Comparison of ENCODE assay signal across 8 mouse cellular contexts in genomic region chr4:125116090-125116861, GRCm38 (mm10). TPM values are rescaled to one million over a fixed set of nuclear protein-coding genes. Genes with fewer than 3 reads are reported as not detected.
DNase-seq lines count a peak whose midpoint lies in the region; ATAC-seq and TF ChIP-seq lines count a peak whose summit lies in the region.

No protein-coding gene starts in this region.

- no peak for TF ChIP-seq CTCF in cerebellum, adult 2 months (IDR thresholded peaks at IDR 0.05; ENCODE audit: borderline replicate concordance, insufficient read depth, low read depth, low read length)
- no peak for TF ChIP-seq CTCF in lung, postnatal 0 days (IDR thresholded peaks at IDR 0.05)

- no peak overlapping the region for H3K4me3 ChIP-seq in cerebellum, adult 2 months (replicated peaks; ENCODE audit: insufficient read depth, low read depth, low read length)
- no peak overlapping the region for H3K4me3 ChIP-seq in heart, embryonic 11.5 days (ENCODE audit: low read depth, low read length)
- no peak overlapping the region for H3K4me3 ChIP-seq in lung, postnatal 0 days (ENCODE audit: low read depth, low read length)

- no peaks in the 10 kb centered on the region for H3K9me3 ChIP-seq in heart, embryonic 11.5 days (replicated peaks; ENCODE audit: control insufficient read depth, low read length)
- no peaks in the 10 kb centered on the region for H3K9me3 ChIP-seq in lung, postnatal 0 days (ENCODE audit: low read length)

- no peak for TF ChIP-seq POLR2A in cerebellum, adult 2 months (IDR thresholded peaks at IDR 0.05; ENCODE audit: borderline replicate concordance, insufficient read depth, low read length)

- WGBS in cerebellum, adult 2 months, result 30% methylated on average over 9 of the region's 9 CpGs
- WGBS in heart, embryonic 11.5 days (ENCODE audit: insufficient replicate concordance), result 76% methylated on average over 9 of the region's 9 CpGs
- WGBS in lung, postnatal 0 days, result 47% methylated on average over 9 of the region's 9 CpGs

- TF ChIP-seq EP300 in lung, postnatal 0 days (IDR thresholded peaks at IDR 0.05), result no peak

- no peak for ATAC-seq in heart, embryonic 11.5 days (replicated peaks; ENCODE audit: insufficient number of reproducible peaks, low FRiP score, low TSS enrichment)
- ATAC-seq in lung, postnatal 0 days, result peak; percentile 66

- H3K4me2 ChIP-seq in heart, embryonic 11.5 days, result no peak overlapping the region
- H3K4me2 ChIP-seq in lung, postnatal 0 days (replicated peaks; ENCODE audit: low read depth, low read length), result no peak overlapping the region

- H3K36me3 ChIP-seq in heart, embryonic 11.5 days (ENCODE audit: control insufficient read depth, insufficient read depth, low read length), result no peaks in the 10 kb centered on the region
- 0 out of 2 replicates have a peak, but pooled peaks cover 8% of the 10 kb centered on the region for H3K36me3 ChIP-seq in lung, postnatal 0 days (ENCODE audit: insufficient read depth, low read length)

- H3K27ac ChIP-seq in cerebellum, adult 2 months (ENCODE audit: insufficient read depth, low read length), result peak overlapping the region; percentile 5
- H3K27ac ChIP-seq in heart, embryonic 11.5 days (ENCODE audit: low read depth, low read length), result no peak overlapping the region
- peak overlapping the region; percentile 63 for H3K27ac ChIP-seq in lung, postnatal 0 days (ENCODE audit: low read length)

- no peaks in the 10 kb centered on the region for H3K27me3 ChIP-seq in cerebellum, adult 2 months (ENCODE audit: control insufficient read depth, insufficient read depth, low read length)
- no peaks in the 10 kb centered on the region for H3K27me3 ChIP-seq in heart, embryonic 11.5 days (ENCODE audit: control insufficient read depth, insufficient read depth, low read length)
- H3K27me3 ChIP-seq in lung, postnatal 0 days (replicated peaks; ENCODE audit: insufficient read depth, low read length), result no peaks in the 10 kb centered on the region

- peaks cover 26% of the 10 kb centered on the region for H3K4me1 ChIP-seq in cerebellum, adult 2 months (ENCODE audit: control insufficient read depth, insufficient read depth, low read length)
- H3K4me1 ChIP-seq in heart, embryonic 11.5 days (ENCODE audit: control insufficient read depth, insufficient read depth, low read length), result peaks cover 9% of the 10 kb centered on the region; the same call in 1 of the 2 replicates
- H3K4me1 ChIP-seq in lung, postnatal 0 days (ENCODE audit: insufficient read depth, low read depth, low read length), result peaks cover 12% of the 10 kb centered on the region

- 0 out of 2 replicates have a peak overlapping the region, but pooled peaks have one; percentile 3 for H3K9ac ChIP-seq in heart, embryonic 11.5 days (ENCODE audit: low read depth, low read length)
- no peak overlapping the region for H3K9ac ChIP-seq in lung, postnatal 0 days (replicated peaks; ENCODE audit: low read depth)

- peak; percentile 78 to 93 for DNase-seq in adrenal gland, adult (ENCODE audit: inconsistent age in 2 of 2, low spot score in 1 of 2)
- DNase-seq in adrenal gland, postnatal 4 days (ENCODE audit: low spot score in 2 of 2), result no peak
- peak; percentile 89 for DNase-seq in 3T3-L1 (ENCODE audit: low read depth, low spot score)
- peak; percentile 59 to 72 for DNase-seq in cerebellum, adult 2 months
- peak; percentile 59 to 69 for DNase-seq in layer of hippocampus, postnatal 14 days (ENCODE audit: low spot score in 2 of 2)
- peak; percentile 82 for DNase-seq in lung, postnatal 0 days (ENCODE audit: low spot score)
- DNase-seq in spleen, postnatal 36 days (ENCODE audit: low spot score in 2 of 2), result peak; percentile 78 to 82

RNA-seq across cellular contexts. Expression of gene Zc3h12a, which starts 11.4 kb away (rescaled TPM):
- 1 to 10 TPM; 7.1 to 8.8 TPM for total RNA-seq in adrenal gland, postnatal 4 days (2021)
- polyA plus RNA-seq in cerebellum, adult 2 months (2012; rRNA removed), result 1.2 and 1.3 TPM in 2 replicates
- polyA plus RNA-seq in heart, embryonic 11.5 days (2014; fragmentation: Nextera tagmentation; extraction: Ambion mirVana), result 1.1 TPM in 2 replicates
- 1 to 10 TPM; 1.2 to 1.9 TPM for total RNA-seq in layer of hippocampus, postnatal 14 days (2021)
- polyA plus RNA-seq in lung, postnatal 0 days (2015; fragmentation: Nextera tagmentation; extraction: Ambion mirVana), result 1.6 and 2.3 TPM in 2 replicates

RNA-seq across cellular contexts. Expression of gene Meaf6, which starts 31.3 kb away (rescaled TPM):
- total RNA-seq in adrenal gland, postnatal 4 days (2021), result 10 to 100 TPM; 43.1 to 45.4 TPM
- polyA plus RNA-seq in cerebellum, adult 2 months (2012; rRNA removed), result 87.7 and 94.2 TPM in 2 replicates
- 53.4 and 55.4 TPM in 2 replicates for polyA plus RNA-seq in heart, embryonic 11.5 days (2014; fragmentation: Nextera tagmentation; extraction: Ambion mirVana)
- 100 to 1,000 TPM; 110 to 113 TPM for total RNA-seq in layer of hippocampus, postnatal 14 days (2021)
- 29.7 and 32.1 TPM in 2 replicates for polyA plus RNA-seq in lung, postnatal 0 days (2015; fragmentation: Nextera tagmentation; extraction: Ambion mirVana)

RNA-seq across cellular contexts. Expression of gene Snip1, which starts 49.8 kb away (rescaled TPM):
- total RNA-seq in adrenal gland, postnatal 4 days (2021), result 10 to 100 TPM; 21.2 to 22.2 TPM
- polyA plus RNA-seq in cerebellum, adult 2 months (2012; rRNA removed), result 13.5 and 14.5 TPM in 2 replicates
- 20.6 and 20.8 TPM in 2 replicates for polyA plus RNA-seq in heart, embryonic 11.5 days (2014; fragmentation: Nextera tagmentation; extraction: Ambion mirVana)
- total RNA-seq in layer of hippocampus, postnatal 14 days (2021), result 10 to 100 TPM; 13.7 to 15.1 TPM
- polyA plus RNA-seq in lung, postnatal 0 days (2015; fragmentation: Nextera tagmentation; extraction: Ambion mirVana), result 17.4 and 18.0 TPM in 2 replicates

RNA-seq across cellular contexts. Expression of gene Dnali1, which starts 50.8 kb away (rescaled TPM):
- total RNA-seq in adrenal gland, postnatal 4 days (2021), result not detected
- polyA plus RNA-seq in cerebellum, adult 2 months (2012; rRNA removed), result 1.1 and 1.8 TPM in 2 replicates
- 0.14 and 0.20 TPM in 2 replicates for polyA plus RNA-seq in heart, embryonic 11.5 days (2014; fragmentation: Nextera tagmentation; extraction: Ambion mirVana)
- 1 to 10 TPM in 1 of 2 experiments, under 1 TPM in 1; 0.76 to 2.0 TPM for total RNA-seq in layer of hippocampus, postnatal 14 days (2021)
- 6.9 and 10.9 TPM in 2 replicates for polyA plus RNA-seq in lung, postnatal 0 days (2015; fragmentation: Nextera tagmentation; extraction: Ambion mirVana)

Comparison
In these comparisons a context has a peak if more than half of its experiments do, and no peak if none do; other contexts are left out.
1. DNase-seq: peak in adrenal gland, adult (2 of 2), 3T3-L1 (single experiment), cerebellum, adult 2 months (2 of 2), layer of hippocampus, postnatal 14 days (2 of 2), lung, postnatal 0 days (single experiment) and spleen, postnatal 36 days (2 of 2); none in adrenal gland, postnatal 4 days (0 of 2).